Mouse (Mus musculus) spleen, postnatal 36 days (tissue): ENCODE data around the gene Rasgef1b.

Experiments used
- DNase-seq, 2 experiments: peaks; one replicate each; pipeline ENCODE4 v3.0.0; 2022; ENCODE audit warnings: low spot score in 2 of 2, mixed read lengths in 1 of 2

Gene Rasgef1b

DNA sequence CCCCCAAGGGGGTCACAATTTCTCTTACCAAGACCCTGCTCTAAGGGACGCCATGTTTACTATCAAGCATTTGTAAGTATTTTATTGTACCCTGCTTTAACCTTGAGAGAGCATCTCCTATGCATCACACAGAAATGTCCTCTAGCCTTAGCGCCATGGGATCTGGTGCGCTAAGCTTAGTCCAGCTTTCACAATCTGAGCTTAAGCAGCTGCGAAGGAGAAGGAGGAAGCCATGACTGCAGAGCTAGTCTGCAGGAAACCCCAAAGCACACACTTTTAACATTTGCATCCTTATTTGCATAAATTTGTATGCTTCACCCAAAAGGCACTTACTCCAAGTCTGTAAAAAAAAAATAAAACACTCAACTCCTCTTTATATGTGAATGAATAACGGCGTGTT is 354.4 kb downstream of the Rasgef1b start:
- DNase-seq, result no peak

GRCm38 (mm10) chr5:99373570-99374151 is 355.2 kb downstream of the Rasgef1b start:
- DNase-seq, result no peak

- no peak for DNase-seq
Measured at GRCm38 (mm10) chr5:99370636-99371035, 358.2 kb downstream of the Rasgef1b start.

GRCm38 (mm10) chr5:99369256-99369655 is 359.6 kb downstream of the Rasgef1b start:
- no peak for DNase-seq

DNA sequence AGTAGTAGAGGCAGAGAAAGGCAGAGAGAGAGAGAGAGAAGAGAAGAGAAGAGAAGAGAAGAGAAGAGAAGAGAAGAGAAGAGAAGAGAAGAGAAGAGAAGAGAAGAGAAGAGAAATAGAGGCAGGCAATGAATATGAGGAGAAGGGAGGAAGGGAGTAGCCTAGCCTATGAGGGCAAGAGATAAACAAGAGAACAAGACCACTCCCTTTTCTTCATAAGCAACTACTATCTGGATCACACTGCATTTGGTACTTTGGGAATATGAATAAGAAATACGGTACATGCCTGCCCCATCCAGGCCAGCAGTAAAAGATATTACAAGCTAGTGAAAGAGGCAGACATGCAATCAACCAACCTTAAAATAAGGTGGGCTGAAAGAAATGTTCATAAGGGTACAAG is 360.2 kb downstream of the Rasgef1b start:
- DNase-seq, result no peak

GRCm38 (mm10) chr5:99360531-99360930 is 368.3 kb downstream of the Rasgef1b start:
- no peak for DNase-seq

DNA sequence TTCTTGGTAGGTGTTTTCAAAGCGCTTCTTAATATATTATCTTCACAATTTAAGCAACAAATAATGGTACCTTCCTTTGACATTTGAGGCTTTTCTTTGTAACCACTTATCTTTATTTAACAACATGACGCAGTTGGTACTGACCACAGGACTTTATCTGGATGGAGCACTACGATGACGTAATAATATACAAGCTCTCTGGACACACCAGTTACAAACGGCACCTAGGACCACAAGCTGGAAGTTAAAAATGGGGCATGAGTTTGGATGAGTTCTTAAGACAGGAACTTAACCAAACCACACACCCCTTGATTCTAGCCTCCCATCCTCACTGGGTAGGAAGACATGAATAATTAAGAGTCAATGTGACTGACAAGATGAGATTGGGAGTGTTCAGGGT is 369.6 kb downstream of the Rasgef1b start:
- DNase-seq, result no peak

GRCm38 (mm10) chr5:99354640-99355132 is 374.2 kb downstream of the Rasgef1b start:
- DNase-seq, result no peak

GRCm38 (mm10) chr5:99350030-99350429 is 378.8 kb downstream of the Rasgef1b start:
- no peak for DNase-seq

- no peak for DNase-seq
Measured at GRCm38 (mm10) chr5:99348257-99348849, 380.5 kb downstream of the Rasgef1b start.

DNA sequence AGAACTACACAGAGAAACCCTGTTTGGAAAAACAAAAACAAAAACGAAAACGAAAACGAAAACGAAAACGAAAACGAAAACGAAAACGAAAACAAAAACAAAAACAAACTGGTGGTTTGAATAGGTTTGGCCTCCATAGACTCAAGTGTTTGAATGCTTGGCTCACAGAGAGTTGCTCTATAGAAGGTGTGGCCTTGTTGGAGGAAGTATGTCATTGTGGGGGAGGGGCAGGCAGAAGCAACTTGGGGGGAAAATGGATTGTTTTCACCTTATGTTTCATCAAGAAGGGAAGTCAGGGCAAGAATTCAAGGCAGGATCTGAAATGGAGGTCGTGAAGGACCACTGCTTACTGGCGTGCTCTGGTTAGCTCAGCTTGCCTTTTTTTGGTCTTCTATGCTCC is 386.3 kb downstream of the Rasgef1b start:
- DNase-seq, result no peak

DNA sequence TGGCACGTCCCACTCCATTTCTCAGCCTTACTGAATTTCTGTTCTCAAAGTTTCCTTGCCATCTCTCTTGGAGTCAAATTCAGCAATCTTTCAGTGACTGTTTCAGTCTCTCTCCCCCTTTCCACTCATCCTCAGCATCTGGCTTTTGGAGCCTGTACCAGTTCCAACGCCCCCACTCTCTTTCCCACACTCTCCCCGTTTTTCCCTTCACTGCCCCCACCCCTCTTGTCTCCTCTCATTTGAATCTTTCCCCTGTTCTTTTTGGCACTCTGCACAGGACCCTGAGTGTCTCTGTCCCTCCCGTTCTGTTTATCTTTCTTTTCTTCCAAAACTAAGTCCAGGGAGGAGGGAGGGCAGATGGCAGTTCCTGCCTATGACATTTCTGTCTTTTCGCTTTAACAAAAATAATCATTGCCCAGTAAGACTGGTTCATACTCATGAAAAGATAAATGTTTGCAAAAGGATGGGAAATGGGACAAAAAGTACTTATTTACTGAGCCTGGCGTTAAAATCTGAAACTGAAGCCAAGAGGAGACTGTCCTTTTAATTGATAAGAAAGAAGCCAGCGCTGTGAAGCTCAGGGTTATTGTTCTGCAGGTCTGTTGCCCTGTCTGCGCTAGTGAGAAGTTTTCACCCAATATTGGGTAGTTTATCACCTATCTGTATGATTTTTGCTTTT is 388.4 kb downstream of the Rasgef1b start:
- DNase-seq, result no peak

- DNase-seq, result peak; percentile 37 to 49
Measured at GRCm38 (mm10) chr5:99339790-99340189, 389.1 kb downstream of the Rasgef1b start.

DNA sequence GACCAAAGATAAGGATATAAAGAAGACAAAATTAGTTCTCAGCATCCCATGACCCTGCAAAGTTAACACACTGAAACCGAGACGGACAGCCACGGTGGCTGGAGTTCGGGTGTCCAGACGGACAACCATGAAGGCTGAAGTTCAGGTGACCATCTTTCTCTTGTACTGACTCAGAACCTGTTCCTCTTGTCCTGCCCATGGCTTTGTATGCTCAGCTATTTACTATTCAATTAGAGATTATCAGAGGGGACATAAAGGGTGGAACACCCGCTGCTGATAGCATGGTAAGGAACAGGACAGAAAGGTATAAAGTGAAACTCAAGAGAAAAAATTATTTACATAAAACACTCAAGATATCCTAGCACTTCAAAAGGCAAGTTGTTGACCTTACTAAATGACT is 390.0 kb downstream of the Rasgef1b start:
- DNase-seq, result no peak

DNA sequence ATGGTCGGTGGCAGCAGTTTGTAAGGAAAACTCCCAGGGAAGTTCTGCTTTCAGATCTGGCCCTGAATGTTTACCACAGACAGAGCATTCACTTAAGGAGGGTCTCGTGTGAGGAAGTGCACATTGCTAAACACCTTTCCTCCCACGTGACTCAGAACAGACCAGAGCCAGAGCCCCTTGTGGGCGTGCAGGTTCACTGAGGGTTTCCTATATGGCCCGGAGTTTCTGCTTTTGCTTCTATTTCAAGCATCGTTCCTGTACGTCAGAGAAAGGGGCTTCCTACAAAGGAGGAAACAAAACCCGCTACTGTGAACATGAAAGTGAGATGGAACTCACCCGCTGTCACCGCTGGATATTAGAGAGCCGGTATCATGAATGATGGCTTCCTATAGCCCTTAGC is 392.4 kb downstream of the Rasgef1b start:
- peak; percentile 91 to 92 for DNase-seq

- DNase-seq, result peak; percentile 11 to 43
Measured at GRCm38 (mm10) chr5:99334017-99334416, 394.8 kb downstream of the Rasgef1b start.

GRCm38 (mm10) chr5:99332021-99332420 is 396.8 kb downstream of the Rasgef1b start:
- DNase-seq, result no peak

DNA sequence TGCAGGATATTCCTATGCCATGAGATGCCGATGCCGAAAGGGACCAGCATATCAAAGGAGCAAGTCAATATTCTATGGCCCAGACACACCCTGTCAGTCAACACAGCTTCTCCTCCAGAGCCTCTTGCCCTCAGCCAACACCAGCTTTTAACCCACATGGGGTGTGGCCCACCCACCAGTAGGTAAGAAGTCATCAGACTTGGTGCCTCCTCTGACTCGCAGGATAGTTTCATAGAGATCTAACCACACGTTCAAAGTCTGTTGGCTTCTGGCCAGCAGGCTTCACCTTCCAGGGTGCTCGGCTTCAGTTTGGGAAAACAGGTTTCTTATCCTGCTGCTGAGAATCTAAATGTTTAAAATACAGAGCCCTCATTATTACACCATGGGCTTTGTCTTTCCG is 399.8 kb downstream of the Rasgef1b start:
- no peak for DNase-seq

- DNase-seq, result no peak
Measured at GRCm38 (mm10) chr5:99327019-99327418, 401.8 kb downstream of the Rasgef1b start.

DNA sequence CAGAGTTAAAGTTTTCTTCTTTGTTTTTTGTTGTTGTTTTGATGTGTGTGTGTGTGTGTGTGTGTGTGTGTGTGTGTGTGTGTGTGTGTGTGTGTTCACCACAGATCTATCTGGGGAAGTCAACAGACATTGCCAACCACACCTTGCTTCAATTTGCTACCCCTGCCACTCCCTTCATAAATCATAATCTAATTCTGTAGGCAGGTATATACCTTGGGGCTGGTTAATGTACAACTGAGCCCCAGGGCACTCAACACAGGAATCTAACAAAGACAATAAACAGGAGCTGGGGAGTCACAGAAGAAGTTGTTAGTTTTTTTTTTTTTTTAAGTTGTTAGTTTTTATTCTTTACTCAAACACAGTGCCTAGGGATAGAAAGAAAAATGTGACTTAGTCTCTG is 403.6 kb downstream of the Rasgef1b start:
- no peak for DNase-seq

DNA sequence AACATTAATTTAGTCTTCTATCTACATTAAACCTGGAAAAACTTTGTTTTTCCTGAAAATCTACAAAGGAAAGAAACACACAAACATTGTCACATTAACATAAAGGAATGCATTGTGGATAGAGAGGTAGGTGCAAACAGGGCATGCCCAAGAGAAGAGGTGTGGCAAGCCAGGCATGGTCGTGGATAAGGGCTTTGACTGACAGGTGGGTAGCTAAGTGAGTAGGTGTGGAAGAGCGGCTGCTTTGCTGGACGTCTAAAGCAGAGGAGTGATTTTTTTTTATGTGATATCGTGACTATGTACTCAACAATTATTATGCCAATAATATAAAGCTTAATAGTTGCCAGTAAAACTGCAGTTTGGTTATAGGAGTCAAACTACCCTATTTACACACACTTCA is 408.1 kb downstream of the Rasgef1b start:
- no peak for DNase-seq

DNA sequence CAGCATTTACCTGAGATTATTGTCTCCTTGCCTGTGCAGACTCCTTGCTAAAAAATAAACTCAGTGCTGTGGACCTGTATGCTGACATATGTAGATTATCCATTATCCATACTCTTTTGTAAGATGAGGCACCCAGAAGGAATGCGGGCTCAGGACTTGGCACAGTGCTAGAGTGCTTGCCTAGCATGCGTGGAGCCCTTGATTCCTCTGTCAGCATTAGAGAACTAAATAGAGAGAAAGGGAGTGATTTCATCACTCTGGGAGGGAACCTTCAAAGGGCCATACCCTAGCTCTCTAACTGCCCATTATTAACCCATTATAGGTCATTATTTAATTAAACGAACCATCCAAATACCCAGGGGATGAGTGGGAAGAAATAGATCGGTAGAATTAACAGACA is 430.9 kb downstream of the Rasgef1b start:
- DNase-seq, result no peak

DNA sequence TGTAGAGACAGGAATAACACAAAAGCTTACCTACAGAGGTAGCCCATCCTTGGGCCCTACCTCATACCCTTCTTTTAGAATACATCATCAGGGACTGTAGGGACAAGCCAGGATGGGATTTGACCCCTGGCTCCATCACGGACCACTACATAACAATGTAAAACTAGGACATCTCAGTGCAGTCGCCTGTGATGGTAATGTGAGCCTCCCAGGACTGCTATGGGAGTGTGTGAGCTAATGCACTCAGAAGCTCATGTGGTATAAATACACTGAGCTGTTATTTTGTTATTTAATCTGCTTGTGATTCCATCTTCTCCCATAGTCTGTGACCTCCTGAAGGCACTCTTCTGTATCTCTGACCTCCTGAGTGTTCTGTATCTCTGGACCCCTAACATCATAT is 432.5 kb downstream of the Rasgef1b start:
- DNase-seq, result no peak
